Mouse (Mus musculus): ENCODE data around the gene Plscr3.

DNA sequence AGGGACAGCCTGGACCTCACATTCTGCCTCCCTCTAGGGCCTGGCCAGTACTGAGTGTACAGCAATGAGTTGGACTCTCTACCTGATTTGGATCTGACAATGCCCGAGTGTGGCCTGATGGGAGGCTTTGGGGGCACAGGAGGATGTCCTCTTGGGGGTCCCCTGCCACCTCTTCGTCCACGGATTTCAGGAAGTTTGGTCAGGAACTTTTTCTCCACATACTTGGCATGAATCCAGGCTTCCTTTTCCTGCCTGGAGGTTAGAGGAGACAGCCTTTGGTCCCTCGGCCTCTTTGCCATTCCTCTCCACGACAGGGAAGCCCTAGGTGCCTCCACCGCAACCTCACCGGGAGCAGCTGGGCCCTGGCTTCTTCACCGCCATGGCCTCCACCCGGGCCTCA is 38.1 kb downstream of the Plscr3 start:
- TF ChIP-seq CTCF (IDR thresholded peaks at IDR 0.05; ENCODE audit: extremely low read depth, insufficient read depth, insufficient read length, insufficient replicate concordance) = no peak
- TF ChIP-seq POLR2A (IDR thresholded peaks at IDR 0.05; ENCODE audit: low read depth, low read length) = no peak

Measured in spleen, adult 2 months (tissue).